Comparison of ENCODE assay signal across 26 mouse cellular contexts in genomic region chr1:92736411-92736810, GRCm38 (mm10).
A peak's percentile ranks its signal among the peaks of the same experiment; 100 is the strongest.
DNase-seq lines count a peak whose midpoint lies in the region; ATAC-seq and TF ChIP-seq lines count a peak whose summit lies in the region.
"Had no signal": no experiment of that assay in that cellular context is flagged by ENCODE, and none has a peak within 500 bp of the region (broad histone marks: within the 10 kb centered on the region; RNA-seq: fewer than 3 reads in every experiment).

No protein-coding gene starts in this region.

- intact Hi-C loops in gastrocnemius, adult 2 months (cut with DNase I): no loop called here
- intact Hi-C loops in left cerebral cortex, postnatal 4 days (cut with DNase I): no loop called here
- intact Hi-C loops in left cerebral cortex, postnatal 25 days (cut with DNase I): no loop called here

- no peaks in the 10 kb centered on the region for H3K36me3 ChIP-seq in forebrain, embryonic 12.5 days (replicated peaks)
- no peaks in the 10 kb centered on the region for H3K36me3 ChIP-seq in limb, embryonic 10.5 days
- H3K36me3 ChIP-seq: liver, embryonic 15.5 days; lung, embryonic 15.5 days; midbrain, embryonic 12.5 days; neural tube, embryonic 12.5 days had no signal

- peak overlapping the region; percentile 64; the same call in 1 of the 2 replicates for H3K27ac ChIP-seq in gastrocnemius, adult 2 months
- H3K27ac ChIP-seq in forebrain, embryonic 12.5 days: peak overlapping the region; percentile 92
- H3K27ac ChIP-seq in limb, embryonic 10.5 days: peak overlapping the region; percentile 34
- H3K27ac ChIP-seq: hindbrain, embryonic 14.5 days; liver, embryonic 15.5 days; lung, embryonic 15.5 days; neural tube, embryonic 12.5 days had no signal

- DNase-seq in gastrocnemius, adult 2 months: peak; percentile 64
- no peak for DNase-seq in gastrocnemius, postnatal 4 days (ENCODE audit: low spot score in 2 of 2)
- DNase-seq in left cerebral cortex, postnatal 4 days: peak; percentile 48
- DNase-seq in left cerebral cortex, postnatal 25 days (ENCODE audit: low spot score in 2 of 2): no peak
- no peak for DNase-seq in limb, embryonic 10.5 days (ENCODE audit: low spot score)
- no peak for DNase-seq in adrenal gland, adult 18-20 months (ENCODE audit: low spot score in 2 of 2)
- DNase-seq: adrenal gland, adult 2 months; adrenal gland, postnatal 36 days; cerebellum, adult 2 months; cerebellum, postnatal 14 days; gastrocnemius, postnatal 36 days; heart, postnatal 14 days; kidney, adult 11 months; kidney, postnatal 36 days; right cerebral cortex, adult 18-20 months; spleen, adult 18-20 months; thymus, postnatal 14 days had no signal

- no peak for ATAC-seq in forebrain, embryonic 12.5 days (ENCODE audit: low FRiP score)
- no peak for ATAC-seq in inflammation-experienced regulatory T-cells, adult 6 months
- ATAC-seq: Patski had no signal

- H3K4me3 ChIP-seq in gastrocnemius, adult 2 months: no peak overlapping the region
- H3K4me3 ChIP-seq in forebrain, embryonic 12.5 days (replicated peaks): no peak overlapping the region
- no peak overlapping the region for H3K4me3 ChIP-seq in limb, embryonic 10.5 days
- H3K4me3 ChIP-seq: liver, embryonic 15.5 days; lung, embryonic 15.5 days; midbrain, embryonic 12.5 days; myocyte; neural tube, embryonic 12.5 days had no signal

- H3K27me3 ChIP-seq in forebrain, embryonic 12.5 days: no peaks in the 10 kb centered on the region
- peaks cover 11% of the 10 kb centered on the region; the same call in 1 of the 2 replicates for H3K27me3 ChIP-seq in limb, embryonic 10.5 days (ENCODE audit: low read depth, poor library complexity, severe bottlenecking)
- H3K27me3 ChIP-seq: liver, embryonic 15.5 days; neural tube, embryonic 12.5 days; Patski had no signal

- H3K9ac ChIP-seq in forebrain, embryonic 12.5 days: no peak overlapping the region; the same call in 1 of the 2 replicates
- H3K9ac ChIP-seq: hindbrain, embryonic 14.5 days; liver, embryonic 15.5 days; lung, embryonic 15.5 days; midbrain, embryonic 12.5 days; neural tube, embryonic 12.5 days had no signal

- no peak overlapping the region for H3K4me2 ChIP-seq in forebrain, embryonic 12.5 days
- H3K4me2 ChIP-seq: hindbrain, embryonic 14.5 days; liver, embryonic 15.5 days; lung, embryonic 15.5 days; midbrain, embryonic 12.5 days; neural tube, embryonic 12.5 days had no signal

- H3K9me3 ChIP-seq in forebrain, embryonic 12.5 days: no peaks in the 10 kb centered on the region
- no peaks in the 10 kb centered on the region for H3K9me3 ChIP-seq in limb, embryonic 10.5 days (replicated peaks)
- H3K9me3 ChIP-seq: liver, embryonic 15.5 days; lung, embryonic 15.5 days; midbrain, embryonic 12.5 days; neural tube, embryonic 12.5 days had no signal

- TF ChIP-seq CTCF in gastrocnemius, adult 2 months (IDR thresholded peaks at IDR 0.05): no peak

- H3K4me1 ChIP-seq in forebrain, embryonic 12.5 days: peaks cover 51% of the 10 kb centered on the region
- H3K4me1 ChIP-seq in limb, embryonic 10.5 days: peaks cover 16% of the 10 kb centered on the region
- H3K4me1 ChIP-seq: liver, embryonic 15.5 days; lung, embryonic 15.5 days had no signal

- WGBS in forebrain, embryonic 12.5 days: 41% methylated on average over 7 of the region's 7 CpGs
- 56% methylated on average over 7 of the region's 7 CpGs for WGBS in limb, embryonic 10.5 days

Comparison
In these comparisons a context has a peak if more than half of its experiments do, and no peak if none do; other contexts are left out.
1. DNase-seq: peak in gastrocnemius, adult 2 months (single experiment) and left cerebral cortex, postnatal 4 days (single experiment); none in gastrocnemius, postnatal 4 days (0 of 2), left cerebral cortex, postnatal 25 days (0 of 2), limb, embryonic 10.5 days (single experiment) and adrenal gland, adult 18-20 months (0 of 2).
2. H3K27ac ChIP-seq: peak in every context shown above with its lines; median percentile 92 in forebrain, embryonic 12.5 days; 64 in gastrocnemius, adult 2 months; 34 in limb, embryonic 10.5 days.